Mouse (Mus musculus) erythroblast, embryonic 14.5 days (primary cell): ENCODE measurements around the gene Pus7l. TPM values are rescaled to one million over a fixed set of nuclear protein-coding genes. Genes with fewer than 3 reads are reported as not detected.
"Not testable (repeated sequence)": the region's sequence is repeated elsewhere in the genome, so short reads cannot be mapped to it uniquely, and the experiment has no call there.

Experiments
- H3K27me3 ChIP-seq: 2 replicates; pipeline ENCODE4 v1.6.1; 2012; ENCODE audit warnings: inconsistent platforms; ENCODE audit not compliant: control insufficient read depth
- H3K36me3 ChIP-seq: 2 replicates; pipeline ENCODE4 v1.6.1; 2012; ENCODE audit warnings: mild to moderate bottlenecking, inconsistent platforms; ENCODE audit not compliant: control insufficient read depth
- H3K4me1 ChIP-seq: 2 replicates; pipeline ENCODE4 v1.6.1; 2012; ENCODE audit warnings: inconsistent platforms; ENCODE audit not compliant: control insufficient read depth
- H3K4me3 ChIP-seq: replicated peaks from 2 replicates; pipeline ENCODE3; 2012; ENCODE audit warnings: moderate library complexity, mild to moderate bottlenecking, inconsistent platforms
- H3K9me3 ChIP-seq: 2 replicates; pipeline ENCODE4 v1.6.1; 2012; ENCODE audit warnings: low read length, inconsistent platforms, mixed read lengths; ENCODE audit not compliant: control insufficient read depth
- GATA1 ChIP-seq: IDR thresholded peaks from 2 replicates; pipeline ENCODE4 v1.6.1; 2012; ENCODE audit warnings: low read length, inconsistent platforms, mixed read lengths
- TAL1 ChIP-seq: IDR thresholded peaks from 3 replicates; pipeline ENCODE4 v1.6.1; 2012; ENCODE audit warnings: low read length, inconsistent platforms, mixed read lengths
- polyA plus RNA-seq: library from polyadenylated mRNA; stranded (reverse); fragments of >175 nt; gene quantifications from 2 replicates; pipeline ENCODE4 v1.2.3, GENCODE M21; 2012

The Pus7l gene
- polyA plus RNA-seq, 1 experiment, result 0.07 TPM

DNA sequence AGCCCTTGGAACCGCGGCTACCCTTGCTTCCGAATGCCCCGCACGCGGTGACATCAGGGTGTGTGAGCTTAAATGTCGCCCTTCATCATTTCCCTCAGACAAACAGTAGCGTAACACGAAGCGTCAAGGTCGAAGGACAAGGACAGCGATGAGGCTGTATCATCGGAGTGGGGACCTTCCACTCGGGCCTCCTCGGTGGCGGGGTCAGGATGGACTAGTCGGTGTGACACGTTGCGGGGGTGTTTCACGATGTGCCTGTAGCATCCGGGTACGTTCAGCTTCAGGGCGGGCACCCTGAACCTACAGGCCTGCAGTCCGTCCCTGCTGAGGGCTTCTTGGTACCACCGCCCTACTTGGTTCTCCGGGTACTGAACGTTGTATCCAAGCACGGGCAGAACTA lies 20.1 kb downstream of the Pus7l start:
- H3K36me3 ChIP-seq, result peaks cover 20% of the 10 kb centered on the region
- TF ChIP-seq TAL1 (no peak), GATA1 (no peak)
- no peaks in the 10 kb centered on the region for H3K4me1 ChIP-seq
- no peaks in the 10 kb centered on the region; the same call in 1 of the 2 replicates for H3K27me3 ChIP-seq
- H3K9me3 ChIP-seq, result no peaks in the 10 kb centered on the region
- no peak overlapping the region for H3K4me3 ChIP-seq

- Histone ChIP-seq H3K4me3 (no peak overlapping the region), H3K27me3 (no peaks in the 10 kb centered on the region; the same call in 1 of the 2 replicates), H3K4me1 (no peaks in the 10 kb centered on the region), H3K36me3 (peaks cover 10% of the 10 kb centered on the region), H3K9me3 (no peaks in the 10 kb centered on the region)
- TF ChIP-seq GATA1 (no peak), TAL1 (no peak)
Observed at GRCm38 (mm10) chr15:94520959-94521358, 22.4 kb downstream of the Pus7l start.

- no peaks in the 10 kb centered on the region; the same call in 1 of the 2 replicates for H3K27me3 ChIP-seq
- H3K4me3 ChIP-seq, result no peak overlapping the region
- H3K9me3 ChIP-seq, result no peaks in the 10 kb centered on the region
- TF ChIP-seq GATA1, result no peak
- TF ChIP-seq TAL1, result no peak
- no peaks in the 10 kb centered on the region for H3K4me1 ChIP-seq
- H3K36me3 ChIP-seq, result peaks cover 10% of the 10 kb centered on the region
Observed at GRCm38 (mm10) chr15:94520205-94520900, 23.0 kb downstream of the Pus7l start.

DNA sequence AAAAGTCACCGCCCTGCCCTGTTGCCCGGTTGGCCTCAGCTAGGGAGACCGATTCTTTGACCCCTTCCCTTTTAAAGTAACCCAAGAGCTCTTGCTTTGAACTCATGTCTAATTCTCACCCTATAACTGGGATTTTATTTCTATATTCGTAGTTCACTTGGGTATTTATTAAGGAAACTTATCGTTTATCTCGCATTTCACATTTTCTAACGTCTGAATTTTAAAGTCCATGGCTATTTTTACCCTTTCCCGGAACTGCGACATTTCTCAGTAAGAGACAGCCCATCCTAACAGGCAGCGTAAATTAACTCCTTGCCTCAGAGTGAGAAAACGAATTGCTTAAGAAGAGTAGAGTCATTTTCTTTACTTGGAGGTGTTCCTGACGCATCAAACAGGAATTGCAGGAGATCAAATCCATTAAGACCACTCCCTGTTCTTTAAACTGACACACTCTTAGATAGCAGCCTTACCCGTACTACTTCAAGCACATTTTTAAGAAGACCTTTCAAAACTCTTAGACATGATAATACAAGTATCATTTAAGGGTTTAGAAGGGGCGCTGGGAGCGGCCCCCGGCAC lies 25.3 kb downstream of the Pus7l start:
- TF ChIP-seq TAL1, result no peak
- TF ChIP-seq GATA1, result no peak
- H3K4me3 ChIP-seq, result no peak overlapping the region
- H3K36me3 ChIP-seq, result peaks cover under 1% of the 10 kb centered on the region

GRCm38 (mm10) chr15:94503451-94504215 lies 39.7 kb downstream of the Pus7l start:
- Histone ChIP-seq H3K36me3 (no peaks in the 10 kb centered on the region), H3K27me3 (no peaks in the 10 kb centered on the region), H3K4me1 (no peaks in the 10 kb centered on the region)

More for the DNA sequence above, 25.3 kb downstream of the Pus7l start:
- H3K27me3 ChIP-seq, result no peaks in the 10 kb centered on the region; the same call in 1 of the 2 replicates
- no peaks in the 10 kb centered on the region for H3K4me1 ChIP-seq
- no peaks in the 10 kb centered on the region for H3K9me3 ChIP-seq

GRCm38 (mm10) chr15:94499260-94499659 lies 44.1 kb downstream of the Pus7l start:
- no peaks in the 10 kb centered on the region for H3K36me3 ChIP-seq
- H3K4me1 ChIP-seq, result no peaks in the 10 kb centered on the region
- no peak overlapping the region for H3K4me3 ChIP-seq
- TF ChIP-seq GATA1 (no peak), TAL1 (no peak)
- H3K9me3 ChIP-seq, result peaks cover 6% of the 10 kb centered on the region; the same call in 1 of the 2 replicates
- H3K27me3 ChIP-seq, result no peaks in the 10 kb centered on the region

More at GRCm38 (mm10) chr15:94503451-94504215, 39.7 kb downstream of the Pus7l start:
- TF ChIP-seq GATA1, result no peak
- Histone ChIP-seq H3K4me3 (no peak overlapping the region), H3K9me3 (peaks cover 11% of the 10 kb centered on the region)

DNA sequence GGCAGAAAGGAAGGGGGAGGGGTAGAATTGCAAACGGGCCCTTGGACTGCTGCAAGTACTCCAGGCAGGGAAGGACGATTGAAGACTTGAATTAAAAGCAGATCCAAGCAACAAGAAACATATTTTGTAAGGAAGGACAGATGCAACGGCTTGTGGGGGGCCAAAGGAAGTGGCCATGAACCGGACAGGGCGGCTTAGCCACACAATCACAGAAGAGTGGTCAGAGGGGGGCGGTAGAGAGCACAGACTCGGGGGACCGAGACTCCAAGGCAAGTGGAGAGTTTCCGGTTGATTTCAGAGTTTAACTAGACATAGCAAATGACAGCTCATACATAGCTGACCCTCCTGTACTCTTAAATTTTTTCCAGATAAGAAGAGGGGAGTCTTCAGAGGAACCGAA lies 47.4 kb downstream of the Pus7l start:
- Histone ChIP-seq H3K9me3 (peaks cover 3% of the 10 kb centered on the region), H3K4me1 (no peaks in the 10 kb centered on the region), H3K4me3 (no peak overlapping the region), H3K36me3 (no peaks in the 10 kb centered on the region), H3K27me3 (no peaks in the 10 kb centered on the region)
- no peak for TF ChIP-seq GATA1
- TF ChIP-seq TAL1, result no peak

- Histone ChIP-seq H3K4me3 (no peak overlapping the region), H3K27me3 (no peaks in the 10 kb centered on the region), H3K4me1 (no peaks in the 10 kb centered on the region), H3K36me3 (no peaks in the 10 kb centered on the region), H3K9me3 (peaks cover 3% of the 10 kb centered on the region)
- TF ChIP-seq GATA1 (no peak), TAL1 (no peak)
Observed at GRCm38 (mm10) chr15:94494445-94494844, 48.9 kb downstream of the Pus7l start.

DNA sequence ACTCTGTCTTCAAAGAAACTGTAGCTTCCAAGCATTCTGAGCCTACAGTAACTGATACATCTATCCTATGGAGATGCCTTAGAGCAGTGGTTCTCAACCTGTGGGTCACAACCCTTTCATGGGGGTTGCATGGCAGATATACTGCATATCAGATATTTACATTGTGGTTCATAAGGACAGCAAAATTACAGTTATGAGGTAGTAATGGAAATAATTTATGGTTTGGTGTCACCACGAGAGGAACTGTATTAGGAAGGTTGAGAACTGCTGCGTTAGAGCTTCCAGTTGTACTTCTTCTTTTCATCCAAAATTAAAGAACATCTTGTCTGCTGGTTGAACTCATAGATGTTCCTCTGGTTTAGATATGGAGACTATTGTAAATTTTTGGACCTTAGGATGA lies 53.9 kb downstream of the Pus7l start:
- TF ChIP-seq GATA1 (no peak), TAL1 (no peak)
- no peaks in the 10 kb centered on the region for H3K36me3 ChIP-seq
- H3K4me3 ChIP-seq, result no peak overlapping the region
- no peaks in the 10 kb centered on the region for H3K27me3 ChIP-seq
- H3K4me1 ChIP-seq, result no peaks in the 10 kb centered on the region
- peaks cover 3% of the 10 kb centered on the region for H3K9me3 ChIP-seq

DNA sequence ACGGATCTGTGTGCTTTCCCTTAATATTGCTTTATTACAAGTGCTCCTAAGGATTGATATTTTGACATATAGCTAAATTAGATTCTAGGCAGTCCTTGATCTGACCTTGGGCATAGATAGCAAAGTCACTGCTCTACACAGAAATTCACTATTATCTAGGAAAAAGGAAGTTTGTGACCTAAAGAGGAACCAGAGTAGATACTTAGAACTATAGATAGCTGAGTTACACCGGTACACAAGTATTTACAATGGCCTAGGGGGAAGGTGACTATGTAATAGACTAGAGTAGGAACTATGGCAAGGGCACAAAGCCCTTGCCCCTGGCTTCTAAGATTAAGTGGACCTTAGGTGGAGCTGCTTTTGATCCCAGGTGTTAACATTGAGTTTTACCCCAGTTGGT lies 55.3 kb downstream of the Pus7l start:
- not testable (repeated sequence) for H3K4me1 ChIP-seq, H3K27me3 ChIP-seq, H3K4me3 ChIP-seq, H3K9me3 ChIP-seq, H3K36me3 ChIP-seq
